Mouse (Mus musculus) intestine, embryonic 15.5 days (tissue): ENCODE data around the gene Ttpal. TPM values are rescaled to one million over a fixed set of nuclear protein-coding genes. Genes with fewer than 3 reads are reported as not detected.

Experiments
- ATAC-seq: fragments of 200-750 bp; cut with Nextera tagmentation; 2 replicates; pipeline ENCODE4 v1.8.0; 2017; ENCODE audit warnings: moderate TSS enrichment, moderate library complexity
- H3K27ac ChIP-seq: fragments of 300-500 bp; sonication (generic); 2 replicates; pipeline ENCODE4 v1.5.1; 2015; ENCODE audit warnings: mild to moderate bottlenecking, inconsistent platforms
- H3K27me3 ChIP-seq: fragments of 300-500 bp; sonication (generic); replicated peaks from 2 replicates; pipeline ENCODE4 v1.6.1; 2015; ENCODE audit warnings: inconsistent platforms
- H3K36me3 ChIP-seq: fragments of 300-500 bp; sonication (generic); 2 replicates; pipeline ENCODE4 v1.6.1; 2015; ENCODE audit warnings: inconsistent platforms
- H3K4me1 ChIP-seq: fragments of 300-500 bp; sonication (generic); replicated peaks from 2 replicates; pipeline ENCODE4 v1.6.1; 2015; ENCODE audit warnings: inconsistent platforms
- H3K4me2 ChIP-seq: fragments of 300-500 bp; sonication (generic); replicated peaks from 2 replicates; pipeline ENCODE4 v1.6.1; 2015; ENCODE audit warnings: mild to moderate bottlenecking, inconsistent platforms
- H3K4me3 ChIP-seq: fragments of 300-500 bp; sonication (generic); replicated peaks from 2 replicates; pipeline ENCODE4 v1.5.1; 2015; ENCODE audit warnings: inconsistent platforms
- H3K9ac ChIP-seq: fragments of 300-500 bp; sonication (generic); 2 replicates; pipeline ENCODE4 v1.6.1; 2015; ENCODE audit warnings: inconsistent platforms
- H3K9me3 ChIP-seq: fragments of 300-500 bp; sonication (generic); 2 replicates; pipeline ENCODE4 v1.6.1; 2016; ENCODE audit warnings: inconsistent platforms
- WGBS: fragments of 180-500 bp; shearing (Covaris S2); methylation state at CpG from one replicate; pipeline ENCODE4 v1.1.7; 2015; 5-methylcytosine and 5-hydroxymethylcytosine counted together
- polyA plus RNA-seq: library from polyadenylated mRNA; unstranded; fragments of >200 nt; fragmentation: Nextera tagmentation; extraction: Ambion mirVana; gene quantifications from 2 replicates; pipeline ENCODE4 v1.2.1, GENCODE M21; 2015

The Ttpal gene
- polyA plus RNA-seq, 1 experiment from 2014 or later = 25.7 TPM

- H3K27ac ChIP-seq = no peak overlapping the region
- no peaks in the 10 kb centered on the region for H3K27me3 ChIP-seq
- H3K4me1 ChIP-seq = peaks cover 14% of the 10 kb centered on the region; the same call in 1 of the 2 replicates
- no peak overlapping the region for H3K4me2 ChIP-seq
- H3K36me3 ChIP-seq = no peaks in the 10 kb centered on the region
- H3K4me3 ChIP-seq = no peak overlapping the region
- no peaks in the 10 kb centered on the region for H3K9me3 ChIP-seq
- ATAC-seq = no peak
- no peak overlapping the region for H3K9ac ChIP-seq
- 89% methylated on average over 2 of the region's 2 CpGs for WGBS
These were observed 24.1 kb upstream of the Ttpal start for GRCm38 (mm10) chr2:163577986-163578385.

GRCm38 (mm10) chr2:163580069-163580945 lies 21.8 kb upstream of the Ttpal start:
- Histone ChIP-seq H3K9me3 (no peaks in the 10 kb centered on the region), H3K27me3 (no peaks in the 10 kb centered on the region), H3K9ac (0 out of 2 replicates have a peak overlapping the region, but pooled peaks have one; percentile 18), H3K4me3 (no peak overlapping the region), H3K27ac (peak overlapping the region; percentile 66), H3K36me3 (no peaks in the 10 kb centered on the region), H3K4me1 (peaks cover 8% of the 10 kb centered on the region), H3K4me2 (no peak overlapping the region)
- 58% methylated on average over 13 of the region's 13 CpGs for WGBS
- peak; percentile 96 for ATAC-seq

- Histone ChIP-seq H3K27me3 (no peaks in the 10 kb centered on the region), H3K9ac (no peak overlapping the region), H3K27ac (no peak overlapping the region), H3K4me2 (no peak overlapping the region), H3K9me3 (no peaks in the 10 kb centered on the region), H3K4me1 (peaks cover 6% of the 10 kb centered on the region), H3K4me3 (no peak overlapping the region), H3K36me3 (no peaks in the 10 kb centered on the region)
- no peak for ATAC-seq
- 91% methylated on average over 10 of the region's 10 CpGs for WGBS
These were observed 18.7 kb upstream of the Ttpal start for GRCm38 (mm10) chr2:163583226-163584087.

- Histone ChIP-seq H3K4me3 (no peak overlapping the region), H3K36me3 (no peaks in the 10 kb centered on the region), H3K27ac (no peak overlapping the region), H3K4me2 (no peak overlapping the region), H3K27me3 (no peaks in the 10 kb centered on the region), H3K9ac (no peak overlapping the region), H3K9me3 (no peaks in the 10 kb centered on the region), H3K4me1 (peaks cover under 1% of the 10 kb centered on the region; the same call in 1 of the 2 replicates)
- 79% methylated on average over 10 of the region's 10 CpGs for WGBS
- no peak for ATAC-seq
These were observed 18.1 kb upstream of the Ttpal start for GRCm38 (mm10) chr2:163584088-163584426.

- peaks cover 4% of the 10 kb centered on the region for H3K4me1 ChIP-seq
- no peak for ATAC-seq
- no peaks in the 10 kb centered on the region for H3K9me3 ChIP-seq
- 42% methylated on average over 19 of the region's 19 CpGs for WGBS
- no peak overlapping the region for H3K27ac ChIP-seq
- no peak overlapping the region for H3K4me3 ChIP-seq
- H3K27me3 ChIP-seq = no peaks in the 10 kb centered on the region
- H3K9ac ChIP-seq = no peak overlapping the region
- no peaks in the 10 kb centered on the region for H3K36me3 ChIP-seq
- no peak overlapping the region for H3K4me2 ChIP-seq
These were observed 15.5 kb upstream of the Ttpal start for GRCm38 (mm10) chr2:163586384-163587261.

- 76% methylated on average over 5 of the region's 5 CpGs for WGBS
These were observed 14.6 kb upstream of the Ttpal start for GRCm38 (mm10) chr2:163587506-163587905.

GRCm38 (mm10) chr2:163590211-163590610 lies 11.9 kb upstream of the Ttpal start:
- ATAC-seq = peak; percentile 26; the same call in 1 of the 2 replicates
- Histone ChIP-seq H3K9ac (no peak overlapping the region), H3K36me3 (no peaks in the 10 kb centered on the region), H3K9me3 (no peaks in the 10 kb centered on the region), H3K4me2 (0 out of 2 replicates have a peak overlapping the region, but pooled peaks have one; percentile 4), H3K27ac (no peak overlapping the region), H3K4me3 (no peak overlapping the region), H3K27me3 (no peaks in the 10 kb centered on the region), H3K4me1 (peaks cover 13% of the 10 kb centered on the region)
- WGBS = 44% methylated on average over 12 of the region's 12 CpGs

More at GRCm38 (mm10) chr2:163587506-163587905, 14.6 kb upstream of the Ttpal start:
- H3K27me3 ChIP-seq = no peaks in the 10 kb centered on the region
- no peak overlapping the region for H3K9ac ChIP-seq
- H3K4me1 ChIP-seq = peaks cover 4% of the 10 kb centered on the region
- no peaks in the 10 kb centered on the region for H3K36me3 ChIP-seq
- no peak overlapping the region for H3K4me2 ChIP-seq
- H3K4me3 ChIP-seq = no peak overlapping the region
- no peak for ATAC-seq
- H3K27ac ChIP-seq = no peak overlapping the region
- no peaks in the 10 kb centered on the region for H3K9me3 ChIP-seq

GRCm38 (mm10) chr2:163590996-163591395 lies 11.1 kb upstream of the Ttpal start:
- no peaks in the 10 kb centered on the region for H3K27me3 ChIP-seq
- no peak overlapping the region for H3K4me2 ChIP-seq
- no peaks in the 10 kb centered on the region for H3K36me3 ChIP-seq
- no peak for ATAC-seq
- WGBS = 78% methylated on average over 5 of the region's 5 CpGs
- H3K9ac ChIP-seq = no peak overlapping the region
- H3K4me3 ChIP-seq = no peak overlapping the region
- no peak overlapping the region for H3K27ac ChIP-seq
- peaks cover 17% of the 10 kb centered on the region for H3K4me1 ChIP-seq
- H3K9me3 ChIP-seq = no peaks in the 10 kb centered on the region

GRCm38 (mm10) chr2:163592084-163592483 lies 10.0 kb upstream of the Ttpal start:
- no peak overlapping the region for H3K9ac ChIP-seq
- 90% methylated on average over 1 of the region's 1 CpGs for WGBS
- H3K9me3 ChIP-seq = no peaks in the 10 kb centered on the region
- H3K27ac ChIP-seq = no peak overlapping the region
- no peaks in the 10 kb centered on the region for H3K36me3 ChIP-seq
- H3K4me2 ChIP-seq = no peak overlapping the region
- no peak for ATAC-seq
- H3K27me3 ChIP-seq = no peaks in the 10 kb centered on the region
- peaks cover 26% of the 10 kb centered on the region for H3K4me1 ChIP-seq
- no peak overlapping the region for H3K4me3 ChIP-seq

- Histone ChIP-seq H3K9me3 (no peaks in the 10 kb centered on the region), H3K9ac (no peak overlapping the region), H3K4me1 (peaks cover 26% of the 10 kb centered on the region), H3K27me3 (no peaks in the 10 kb centered on the region), H3K4me3 (no peak overlapping the region), H3K36me3 (no peaks in the 10 kb centered on the region), H3K27ac (peak overlapping the region; percentile 60; the same call in 1 of the 2 replicates), H3K4me2 (no peak overlapping the region)
- WGBS = 62% methylated on average over 10 of the region's 10 CpGs
- ATAC-seq = peak; percentile 63
These were observed 8.4 kb upstream of the Ttpal start for GRCm38 (mm10) chr2:163593636-163594282.

GRCm38 (mm10) chr2:163595119-163595518 lies 7.0 kb upstream of the Ttpal start:
- WGBS = 17% methylated on average over 2 of the region's 2 CpGs
- ATAC-seq = peak; percentile 27
- H3K27ac ChIP-seq = peak overlapping the region; percentile 63

More at GRCm38 (mm10) chr2:163595119-163595518, 7.0 kb upstream of the Ttpal start:
- Histone ChIP-seq H3K4me2 (no peak overlapping the region), H3K4me1 (peaks cover 26% of the 10 kb centered on the region), H3K27me3 (no peaks in the 10 kb centered on the region), H3K9ac (no peak overlapping the region), H3K4me3 (no peak overlapping the region), H3K36me3 (no peaks in the 10 kb centered on the region), H3K9me3 (no peaks in the 10 kb centered on the region)
